Comparison of ENCODE assay signal across 13 mouse cellular contexts in genomic region chr16:23286380-23287097, GRCm38 (mm10).
A peak's percentile ranks its signal among the peaks of the same experiment; 100 is the strongest.
DNase-seq lines count a peak whose midpoint lies in the region; ATAC-seq and TF ChIP-seq lines count a peak whose summit lies in the region.
"Had no signal": no experiment of that assay in that cellular context is flagged by ENCODE, and none has a peak within 500 bp of the region (broad histone marks: within the 10 kb centered on the region; RNA-seq: fewer than 3 reads in every experiment).

No protein-coding gene starts in this region.

- no peak overlapping the region for H3K27ac ChIP-seq in hindbrain, postnatal 0 days
- H3K27ac ChIP-seq in hindbrain, embryonic 10.5 days, result no peak overlapping the region
- H3K27ac ChIP-seq: hindbrain, embryonic 12.5 days; neural tube, embryonic 12.5 days had no signal

- peak; percentile 69 for ATAC-seq in hindbrain, postnatal 0 days
- peak; percentile 64 for ATAC-seq in activated CD4-positive, CD25-positive, alpha-beta regulatory T cell, adult 4 months
- no peak for ATAC-seq in megakaryocyte, adult 5-6 weeks (ENCODE audit: poor library complexity, severe bottlenecking)

- no peaks in the 10 kb centered on the region for H3K4me1 ChIP-seq in hindbrain, postnatal 0 days (ENCODE audit: insufficient read depth, low read length)
- 0 out of 2 replicates have a peak, but pooled peaks cover 3% of the 10 kb centered on the region for H3K4me1 ChIP-seq in hindbrain, embryonic 10.5 days (replicated peaks)
- H3K4me1 ChIP-seq: neural tube, embryonic 12.5 days had no signal

- no peaks in the 10 kb centered on the region for H3K36me3 ChIP-seq in hindbrain, postnatal 0 days (ENCODE audit: insufficient read depth, low read length)
- H3K36me3 ChIP-seq in hindbrain, embryonic 10.5 days, result peaks cover 5% of the 10 kb centered on the region

- H3K4me3 ChIP-seq in hindbrain, postnatal 0 days (ENCODE audit: low read length), result no peak overlapping the region
- H3K4me3 ChIP-seq in hindbrain, embryonic 10.5 days, result no peak overlapping the region
- H3K4me3 ChIP-seq: hindbrain, embryonic 12.5 days; neural tube, embryonic 12.5 days had no signal

- H3K9ac ChIP-seq in hindbrain, postnatal 0 days (replicated peaks; ENCODE audit: low read length), result no peak overlapping the region
- H3K9ac ChIP-seq: hindbrain, embryonic 12.5 days; neural tube, embryonic 12.5 days had no signal

- peak; percentile 51 for DNase-seq in hindbrain, postnatal 0 days (ENCODE audit: low spot score)
- DNase-seq in hindbrain, embryonic 10.5 days (ENCODE audit: low spot score), result no peak
- DNase-seq in CD4-positive helper T cell, adult 2 months (ENCODE audit: low read depth, low spot score), result peak; percentile 76
- DNase-seq in thymus, adult 18-20 months, result peak; percentile 58 to 79
- DNase-seq in embryo, embryonic 10.5 days (ENCODE audit: low spot score), result no peak
- DNase-seq: kidney, adult 9 months; lung, adult 2 months; right cerebral cortex, postnatal 4 days had no signal

- WGBS in hindbrain, postnatal 0 days, result 71% methylated on average over 11 of the region's 11 CpGs
- WGBS in hindbrain, embryonic 10.5 days, result 92% methylated on average over 11 of the region's 11 CpGs

- H3K27me3 ChIP-seq in hindbrain, postnatal 0 days (ENCODE audit: insufficient read depth, low read length), result no peaks in the 10 kb centered on the region
- H3K27me3 ChIP-seq in hindbrain, embryonic 10.5 days (ENCODE audit: insufficient read depth, poor library complexity, severe bottlenecking), result no peaks in the 10 kb centered on the region
- H3K27me3 ChIP-seq: hindbrain, embryonic 12.5 days; neural tube, embryonic 12.5 days had no signal

- no peak for TF ChIP-seq CTCF in hindbrain, postnatal 0 days (IDR thresholded peaks at IDR 0.05; ENCODE audit: low read depth)

- H3K4me2 ChIP-seq in hindbrain, postnatal 0 days (ENCODE audit: low read depth, low read length), result no peak overlapping the region
- H3K4me2 ChIP-seq: hindbrain, embryonic 12.5 days; midbrain, embryonic 11.5 days; neural tube, embryonic 12.5 days had no signal

- no peaks in the 10 kb centered on the region for H3K9me3 ChIP-seq in hindbrain, postnatal 0 days (ENCODE audit: low read length)
- no peaks in the 10 kb centered on the region for H3K9me3 ChIP-seq in hindbrain, embryonic 10.5 days
- H3K9me3 ChIP-seq: hindbrain, embryonic 12.5 days; neural tube, embryonic 12.5 days had no signal

Comparison
In these comparisons a context has a peak if more than half of its experiments do, and no peak if none do; other contexts are left out.
1. DNase-seq: peak in hindbrain, postnatal 0 days (single experiment), CD4-positive helper T cell, adult 2 months (single experiment) and thymus, adult 18-20 months (2 of 2); none in hindbrain, embryonic 10.5 days (single experiment) and embryo, embryonic 10.5 days (single experiment).